Mouse (Mus musculus): ENCODE measurements around the gene Tenm4. TPM values are rescaled to one million over a fixed set of nuclear protein-coding genes. Genes with fewer than 3 reads are reported as not detected.

The Tenm4 gene
- total and polyA plus RNA-seq, 3 experiments = 0.04 to 0.38 TPM; not detected in 1

GRCm38 (mm10) chr7:96707112-96707511 is 536.1 kb downstream of the Tenm4 start:
- TF ChIP-seq GATA1 (IDR thresholded peaks at IDR 0.05; ENCODE audit: borderline replicate concordance, low read length) (no peak), GATA2 (IDR thresholded peaks at IDR 0.05; ENCODE audit: borderline replicate concordance, low read depth, low read length) (no peak), TAL1 (conservative IDR thresholded peaks at IDR 0.05; ENCODE audit: low read depth, low read length) (no peak), CTCF (IDR thresholded peaks at IDR 0.05; ENCODE audit: low read depth, low read length) (no peak), POLR2AphosphoS5 (IDR thresholded peaks at IDR 0.05; ENCODE audit: insufficient replicate concordance, low read depth, low read length) (no peak)
- DNase-seq (ENCODE audit: low spot score) (no peak), ATAC-seq (ENCODE audit: extremely low read depth, insufficient number of reproducible peaks, low FRiP score, poor library complexity, severe bottlenecking) (no peak)
- H3K4me3 ChIP-seq (ENCODE audit: low read depth, low read length) = no peak overlapping the region
- H3K9me3 ChIP-seq (replicated peaks) = peaks cover 37% of the 10 kb centered on the region
- H3K36me3 ChIP-seq (replicated peaks) = no peaks in the 10 kb centered on the region
- H3K4me1 ChIP-seq (ENCODE audit: insufficient read depth, low read depth, low read length) = peaks cover 10% of the 10 kb centered on the region
- H3K27me3 ChIP-seq (ENCODE audit: insufficient read depth, low read length) = no peaks in the 10 kb centered on the region

- ATAC-seq (ENCODE audit: extremely low read depth, insufficient number of reproducible peaks, low FRiP score, poor library complexity, severe bottlenecking) (no peak), DNase-seq (ENCODE audit: low spot score) (no peak)
- Histone ChIP-seq H3K4me1 (ENCODE audit: insufficient read depth, low read depth, low read length) (peaks cover 10% of the 10 kb centered on the region), H3K4me3 (ENCODE audit: low read depth, low read length) (no peak overlapping the region), H3K36me3 (replicated peaks) (no peaks in the 10 kb centered on the region), H3K9me3 (replicated peaks) (peaks cover 30% of the 10 kb centered on the region), H3K27me3 (ENCODE audit: insufficient read depth, low read length) (no peaks in the 10 kb centered on the region)
- TF ChIP-seq CTCF (IDR thresholded peaks at IDR 0.05; ENCODE audit: low read depth, low read length) (no peak), GATA2 (IDR thresholded peaks at IDR 0.05; ENCODE audit: borderline replicate concordance, low read depth, low read length) (no peak), GATA1 (IDR thresholded peaks at IDR 0.05; ENCODE audit: borderline replicate concordance, low read length) (no peak), POLR2AphosphoS5 (IDR thresholded peaks at IDR 0.05; ENCODE audit: insufficient replicate concordance, low read depth, low read length) (no peak), TAL1 (conservative IDR thresholded peaks at IDR 0.05; ENCODE audit: low read depth, low read length) (no peak)
Measured at GRCm38 (mm10) chr7:96708071-96708470, 537.0 kb downstream of the Tenm4 start.

GRCm38 (mm10) chr7:96708561-96708960 is 537.5 kb downstream of the Tenm4 start:
- H3K4me1 ChIP-seq (ENCODE audit: insufficient read depth, low read depth, low read length) = peaks cover 10% of the 10 kb centered on the region
- no peak for TF ChIP-seq GATA1 (IDR thresholded peaks at IDR 0.05; ENCODE audit: borderline replicate concordance, low read length)
- TF ChIP-seq GATA2 (IDR thresholded peaks at IDR 0.05; ENCODE audit: borderline replicate concordance, low read depth, low read length) = no peak
- TF ChIP-seq POLR2AphosphoS5 (IDR thresholded peaks at IDR 0.05; ENCODE audit: insufficient replicate concordance, low read depth, low read length) = no peak
- TF ChIP-seq CTCF (IDR thresholded peaks at IDR 0.05; ENCODE audit: low read depth, low read length) = no peak
- no peak for TF ChIP-seq TAL1 (conservative IDR thresholded peaks at IDR 0.05; ENCODE audit: low read depth, low read length)
- H3K27me3 ChIP-seq (ENCODE audit: insufficient read depth, low read length) = no peaks in the 10 kb centered on the region
- peaks cover 27% of the 10 kb centered on the region for H3K9me3 ChIP-seq (replicated peaks)
- ATAC-seq (ENCODE audit: extremely low read depth, insufficient number of reproducible peaks, low FRiP score, poor library complexity, severe bottlenecking) (no peak), DNase-seq (ENCODE audit: low spot score) (no peak)
- no peaks in the 10 kb centered on the region for H3K36me3 ChIP-seq (replicated peaks)
- no peak overlapping the region for H3K4me3 ChIP-seq (ENCODE audit: low read depth, low read length)

DNA sequence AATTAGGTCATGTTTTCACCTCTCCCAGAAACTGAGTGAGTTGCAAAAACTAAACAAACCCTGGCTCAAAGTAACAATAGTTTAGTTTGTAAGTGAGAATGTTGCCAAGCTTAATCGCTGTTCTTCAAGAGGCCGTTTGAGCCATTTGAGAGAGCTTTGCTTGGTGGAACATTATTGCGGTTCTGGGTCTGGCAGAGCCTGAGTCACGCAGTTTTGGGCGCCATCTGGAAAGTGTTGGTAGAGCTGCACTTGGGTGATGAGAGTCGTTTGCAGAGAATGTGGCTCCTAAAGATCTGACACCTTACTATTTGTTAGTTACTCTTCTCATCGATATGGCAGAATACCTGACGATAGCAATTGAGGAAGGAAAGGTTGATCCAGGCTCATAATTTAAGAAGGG is 537.9 kb downstream of the Tenm4 start:
- Histone ChIP-seq H3K27me3 (ENCODE audit: insufficient read depth, low read length) (no peaks in the 10 kb centered on the region), H3K4me1 (ENCODE audit: insufficient read depth, low read depth, low read length) (peaks cover 10% of the 10 kb centered on the region), H3K4me3 (ENCODE audit: low read depth, low read length) (no peak overlapping the region), H3K36me3 (replicated peaks) (no peaks in the 10 kb centered on the region), H3K9me3 (replicated peaks) (peaks cover 22% of the 10 kb centered on the region)
- ATAC-seq (ENCODE audit: extremely low read depth, insufficient number of reproducible peaks, low FRiP score, poor library complexity, severe bottlenecking) (no peak), DNase-seq (ENCODE audit: low spot score) (no peak)
- TF ChIP-seq POLR2AphosphoS5 (IDR thresholded peaks at IDR 0.05; ENCODE audit: insufficient replicate concordance, low read depth, low read length) (no peak), CTCF (IDR thresholded peaks at IDR 0.05; ENCODE audit: low read depth, low read length) (no peak), TAL1 (conservative IDR thresholded peaks at IDR 0.05; ENCODE audit: low read depth, low read length) (no peak), GATA2 (IDR thresholded peaks at IDR 0.05; ENCODE audit: borderline replicate concordance, low read depth, low read length) (no peak), GATA1 (IDR thresholded peaks at IDR 0.05; ENCODE audit: borderline replicate concordance, low read length) (no peak)

GRCm38 (mm10) chr7:96709891-96710290 is 538.8 kb downstream of the Tenm4 start:
- Histone ChIP-seq H3K4me1 (ENCODE audit: insufficient read depth, low read depth, low read length) (peaks cover 10% of the 10 kb centered on the region), H3K4me3 (ENCODE audit: low read depth, low read length) (no peak overlapping the region), H3K27me3 (ENCODE audit: insufficient read depth, low read length) (no peaks in the 10 kb centered on the region), H3K9me3 (replicated peaks) (peaks cover 22% of the 10 kb centered on the region), H3K36me3 (replicated peaks) (no peaks in the 10 kb centered on the region)
- ATAC-seq (ENCODE audit: extremely low read depth, insufficient number of reproducible peaks, low FRiP score, poor library complexity, severe bottlenecking) (no peak), DNase-seq (ENCODE audit: low spot score) (no peak)
- TF ChIP-seq GATA2 (IDR thresholded peaks at IDR 0.05; ENCODE audit: borderline replicate concordance, low read depth, low read length) (no peak), GATA1 (IDR thresholded peaks at IDR 0.05; ENCODE audit: borderline replicate concordance, low read length) (no peak)

GRCm38 (mm10) chr7:96710658-96711071 is 539.6 kb downstream of the Tenm4 start:
- H3K36me3 ChIP-seq (replicated peaks) = no peaks in the 10 kb centered on the region
- H3K4me3 ChIP-seq (ENCODE audit: low read depth, low read length) = no peak overlapping the region
- TF ChIP-seq GATA2 (IDR thresholded peaks at IDR 0.05; ENCODE audit: borderline replicate concordance, low read depth, low read length) = no peak
- no peak for TF ChIP-seq POLR2AphosphoS5 (IDR thresholded peaks at IDR 0.05; ENCODE audit: insufficient replicate concordance, low read depth, low read length)
- TF ChIP-seq CTCF (IDR thresholded peaks at IDR 0.05; ENCODE audit: low read depth, low read length) = no peak
- ATAC-seq (ENCODE audit: extremely low read depth, insufficient number of reproducible peaks, low FRiP score, poor library complexity, severe bottlenecking) (no peak), DNase-seq (ENCODE audit: low spot score) (no peak)
- peaks cover 27% of the 10 kb centered on the region for H3K9me3 ChIP-seq (replicated peaks)
- H3K4me1 ChIP-seq (ENCODE audit: insufficient read depth, low read depth, low read length) = peaks cover 6% of the 10 kb centered on the region
- no peaks in the 10 kb centered on the region for H3K27me3 ChIP-seq (ENCODE audit: insufficient read depth, low read length)

GRCm38 (mm10) chr7:96712876-96713275 is 541.8 kb downstream of the Tenm4 start:
- TF ChIP-seq GATA1 (IDR thresholded peaks at IDR 0.05; ENCODE audit: borderline replicate concordance, low read length) (no peak), TAL1 (conservative IDR thresholded peaks at IDR 0.05; ENCODE audit: low read depth, low read length) (no peak), CTCF (IDR thresholded peaks at IDR 0.05; ENCODE audit: low read depth, low read length) (no peak), GATA2 (IDR thresholded peaks at IDR 0.05; ENCODE audit: borderline replicate concordance, low read depth, low read length) (no peak), POLR2AphosphoS5 (IDR thresholded peaks at IDR 0.05; ENCODE audit: insufficient replicate concordance, low read depth, low read length) (no peak)
- DNase-seq (ENCODE audit: low spot score) = no peak

More at GRCm38 (mm10) chr7:96712876-96713275, 541.8 kb downstream of the Tenm4 start:
- Histone ChIP-seq H3K4me1 (ENCODE audit: insufficient read depth, low read depth, low read length) (no peaks in the 10 kb centered on the region), H3K9me3 (replicated peaks) (peaks cover 32% of the 10 kb centered on the region), H3K27me3 (ENCODE audit: insufficient read depth, low read length) (no peaks in the 10 kb centered on the region), H3K36me3 (replicated peaks) (no peaks in the 10 kb centered on the region), H3K4me3 (ENCODE audit: low read depth, low read length) (no peak overlapping the region)
- ATAC-seq (ENCODE audit: extremely low read depth, insufficient number of reproducible peaks, low FRiP score, poor library complexity, severe bottlenecking) = no peak

Measured in G1E (cell line).